Mouse (Mus musculus): ENCODE data around the gene Lrrk2. TPM values are rescaled to one million over a fixed set of nuclear protein-coding genes. Genes with fewer than 3 reads are reported as not detected.

Gene Lrrk2
- polyA plus RNA-seq, 2 experiments: 0.81 to 1.4 TPM

GRCm38 (mm10) chr15:91633806-91634205, 39.2 kb upstream of the Lrrk2 start:
- Histone ChIP-seq H3K4me1 (replicated peaks; ENCODE audit: control insufficient read depth in 2 of 2, insufficient read depth in 2 of 2, low read length in 1 of 2) (no peaks in the 10 kb centered on the region), H3K9ac (replicated peaks) (no peak overlapping the region), H3K4me2 (ENCODE audit: low read depth) (no peak overlapping the region), H3K27ac (no peak overlapping the region), H3K27me3 (ENCODE audit: control insufficient read depth, insufficient read depth, low read length) (no peaks in the 10 kb centered on the region), H3K36me3 (replicated peaks; ENCODE audit: control insufficient read depth, insufficient read depth, low read depth) (no peaks in the 10 kb centered on the region), H3K4me3 (ENCODE audit: insufficient read depth in 1 of 2, low read depth in 2 of 2, low read length in 2 of 2) (no peak overlapping the region), H3K9me3 (ENCODE audit: control insufficient read depth, low read length) (no peaks in the 10 kb centered on the region)
- DNase-seq (ENCODE audit: low read depth in 3 of 3, low spot score in 3 of 3) (no peak), ATAC-seq (ENCODE audit: insufficient read depth) (no peak)
- TF ChIP-seq CTCF (IDR thresholded peaks at IDR 0.05; ENCODE audit: low read depth) (no peak), EP300 (IDR thresholded peaks at IDR 0.05; ENCODE audit: low read depth) (no peak)
- 54% methylated on average over 6 of the region's 6 CpGs for WGBS (ENCODE audit: insufficient replicate concordance)

GRCm38 (mm10) chr15:91634236-91634635, 38.7 kb upstream of the Lrrk2 start:
- no peak for TF ChIP-seq CTCF (IDR thresholded peaks at IDR 0.05; ENCODE audit: low read depth)
- no peak for TF ChIP-seq EP300 (IDR thresholded peaks at IDR 0.05; ENCODE audit: low read depth)
- Histone ChIP-seq H3K36me3 (replicated peaks; ENCODE audit: control insufficient read depth, insufficient read depth, low read depth) (no peaks in the 10 kb centered on the region), H3K27me3 (ENCODE audit: control insufficient read depth, insufficient read depth, low read length) (no peaks in the 10 kb centered on the region), H3K9ac (replicated peaks) (no peak overlapping the region), H3K4me3 (ENCODE audit: insufficient read depth in 1 of 2, low read depth in 2 of 2, low read length in 2 of 2) (no peak overlapping the region), H3K4me1 (replicated peaks; ENCODE audit: control insufficient read depth in 2 of 2, insufficient read depth in 2 of 2, low read length in 1 of 2) (no peaks in the 10 kb centered on the region), H3K9me3 (ENCODE audit: control insufficient read depth, low read length) (no peaks in the 10 kb centered on the region), H3K27ac (no peak overlapping the region), H3K4me2 (ENCODE audit: low read depth) (no peak overlapping the region)
- no peak for DNase-seq (ENCODE audit: low read depth in 3 of 3, low spot score in 3 of 3)
- no peak for ATAC-seq (ENCODE audit: insufficient read depth)
- 59% methylated on average over 8 of the region's 8 CpGs for WGBS (ENCODE audit: insufficient replicate concordance)

- Histone ChIP-seq H3K4me1 (replicated peaks; ENCODE audit: control insufficient read depth in 2 of 2, insufficient read depth in 2 of 2, low read length in 1 of 2) (0 out of 4 replicates have a peak, but pooled peaks cover 0 to 2% of the 10 kb centered on the region in 2 experiments), H3K27me3 (ENCODE audit: control insufficient read depth, insufficient read depth, low read length) (no peaks in the 10 kb centered on the region), H3K27ac (no peak overlapping the region), H3K36me3 (replicated peaks; ENCODE audit: control insufficient read depth, insufficient read depth, low read depth) (no peaks in the 10 kb centered on the region), H3K9ac (replicated peaks) (no peak overlapping the region), H3K4me3 (ENCODE audit: insufficient read depth in 1 of 2, low read depth in 2 of 2, low read length in 2 of 2) (no peak overlapping the region), H3K4me2 (ENCODE audit: low read depth) (no peak overlapping the region), H3K9me3 (ENCODE audit: control insufficient read depth, low read length) (no peaks in the 10 kb centered on the region)
- TF ChIP-seq EP300 (IDR thresholded peaks at IDR 0.05; ENCODE audit: low read depth): no peak
- no peak for TF ChIP-seq CTCF (IDR thresholded peaks at IDR 0.05; ENCODE audit: low read depth)
- WGBS (ENCODE audit: insufficient replicate concordance): 45% methylated on average over 3 of the region's 3 CpGs
- DNase-seq (ENCODE audit: low read depth in 3 of 3, low spot score in 3 of 3): no peak
- no peak for ATAC-seq (ENCODE audit: insufficient read depth)
These were observed 31.3 kb upstream of the Lrrk2 start for GRCm38 (mm10) chr15:91641631-91642030.

- no peaks in the 10 kb centered on the region for H3K36me3 ChIP-seq (replicated peaks; ENCODE audit: control insufficient read depth, insufficient read depth, low read depth)
- no peaks in the 10 kb centered on the region for H3K9me3 ChIP-seq (ENCODE audit: control insufficient read depth, low read length)
- DNase-seq (ENCODE audit: low read depth in 3 of 3, low spot score in 3 of 3) (no peak), ATAC-seq (ENCODE audit: insufficient read depth) (no peak)
- H3K9ac ChIP-seq (replicated peaks): no peak overlapping the region
- TF ChIP-seq EP300 (IDR thresholded peaks at IDR 0.05; ENCODE audit: low read depth): no peak
- TF ChIP-seq CTCF (IDR thresholded peaks at IDR 0.05; ENCODE audit: low read depth): no peak
- H3K27me3 ChIP-seq (ENCODE audit: control insufficient read depth, insufficient read depth, low read length): no peaks in the 10 kb centered on the region
- H3K4me2 ChIP-seq (ENCODE audit: low read depth): no peak overlapping the region
- H3K4me1 ChIP-seq (replicated peaks; ENCODE audit: control insufficient read depth in 2 of 2, insufficient read depth in 2 of 2, low read length in 1 of 2): 0 out of 4 replicates have a peak, but pooled peaks cover 0 to 2% of the 10 kb centered on the region in 2 experiments
- WGBS (ENCODE audit: insufficient replicate concordance): 47% methylated on average over 9 of the region's 9 CpGs
- no peak overlapping the region for H3K27ac ChIP-seq
- no peak overlapping the region for H3K4me3 ChIP-seq (ENCODE audit: insufficient read depth in 1 of 2, low read depth in 2 of 2, low read length in 2 of 2)
These were observed 30.2 kb upstream of the Lrrk2 start for GRCm38 (mm10) chr15:91642682-91643306.

GRCm38 (mm10) chr15:91643632-91644348, 29.2 kb upstream of the Lrrk2 start:
- DNase-seq (ENCODE audit: low read depth in 3 of 3, low spot score in 3 of 3): no peak
- ATAC-seq (ENCODE audit: insufficient read depth): no peak
- 28% methylated on average over 7 of the region's 7 CpGs for WGBS (ENCODE audit: insufficient replicate concordance)
- TF ChIP-seq CTCF (IDR thresholded peaks at IDR 0.05; ENCODE audit: low read depth) (no peak), EP300 (IDR thresholded peaks at IDR 0.05; ENCODE audit: low read depth) (no peak)
- Histone ChIP-seq H3K4me3 (ENCODE audit: insufficient read depth in 1 of 2, low read depth in 2 of 2, low read length in 2 of 2) (no peak overlapping the region), H3K9ac (replicated peaks) (no peak overlapping the region), H3K9me3 (ENCODE audit: control insufficient read depth, low read length) (no peaks in the 10 kb centered on the region), H3K27ac (no peak overlapping the region), H3K36me3 (replicated peaks; ENCODE audit: control insufficient read depth, insufficient read depth, low read depth) (no peaks in the 10 kb centered on the region), H3K27me3 (ENCODE audit: control insufficient read depth, insufficient read depth, low read length) (no peaks in the 10 kb centered on the region), H3K4me2 (ENCODE audit: low read depth) (no peak overlapping the region), H3K4me1 (replicated peaks; ENCODE audit: control insufficient read depth in 2 of 2, insufficient read depth in 2 of 2, low read length in 1 of 2) (0 out of 4 replicates have a peak, but pooled peaks cover 0 to 2% of the 10 kb centered on the region in 2 experiments)

Measured in liver, embryonic 14.5 days (tissue).